Mouse (Mus musculus) MEL (cell line): ENCODE measurements around the gene Brca1. TPM values are rescaled to one million over a fixed set of nuclear protein-coding genes. Genes with fewer than 3 reads are reported as not detected.

Experiments used
- DNase-seq: peaks from one replicate; pipeline ENCODE4 v3.0.0; 2011; ENCODE audit warnings: low read depth, low spot score
- H3K27ac ChIP-seq: 2 replicates; pipeline ENCODE4 v1.5.1; 2012; ENCODE audit warnings: low read depth, mild to moderate bottlenecking, control low read depth, low read length, moderate library complexity; ENCODE audit not compliant: control insufficient read depth
- H3K27me3 ChIP-seq, 2 experiments: fragments of 150-350 bp in 1 of 2; sonication (generic) in 1 of 2; 2 replicates each; pipeline ENCODE4 v1.6.1; 2012; ENCODE audit warnings: low read length in 2 of 2, mild to moderate bottlenecking in 2 of 2, improper control_type of control experiment in 1 of 2, moderate library complexity in 1 of 2; ENCODE audit not compliant: insufficient read depth in 2 of 2, control insufficient read depth in 1 of 2
- H3K36me3 ChIP-seq, 2 experiments: 2 replicates each; pipeline ENCODE4 v1.6.1; 2012 to 2014; ENCODE audit warnings: low read length in 2 of 2, improper control_type of control experiment in 1 of 2, inconsistent platforms in 1 of 2, mild to moderate bottlenecking in 1 of 2; ENCODE audit not compliant: insufficient read depth in 2 of 2, control insufficient read depth in 1 of 2
- H3K4me1 ChIP-seq, 2 experiments: fragments of 150-350 bp in 1 of 2; sonication (generic) in 1 of 2; 2 replicates each; pipeline ENCODE4 v1.6.1; 2012; ENCODE audit warnings: low read length in 2 of 2, improper control_type of control experiment in 1 of 2, mild to moderate bottlenecking in 1 of 2; ENCODE audit not compliant: insufficient read depth in 2 of 2, control insufficient read depth in 1 of 2
- H3K4me3 ChIP-seq, 2 experiments: fragments of 150-350 bp in 1 of 2; sonication (generic) in 1 of 2; 2 replicates each; pipeline ENCODE4 v1.5.1; 2012; ENCODE audit warnings: low read depth in 2 of 2, low read length in 2 of 2, mild to moderate bottlenecking in 2 of 2, moderate library complexity in 2 of 2, control low read depth in 1 of 2, improper control_type of control experiment in 1 of 2; ENCODE audit not compliant: control insufficient read depth in 1 of 2, insufficient read depth in 1 of 2
- H3K79me2 ChIP-seq: 2 replicates; pipeline ENCODE4 v1.6.1; 2012; ENCODE audit warnings: mild to moderate bottlenecking, low read length, moderate library complexity; ENCODE audit not compliant: control insufficient read depth, poor library complexity, insufficient read depth
- H3K9ac ChIP-seq: 2 replicates; pipeline ENCODE4 v1.6.1; 2012; ENCODE audit warnings: low read depth, mild to moderate bottlenecking, control low read depth, low read length, moderate library complexity; ENCODE audit not compliant: control insufficient read depth, poor library complexity, severe bottlenecking
- H3K9me3 ChIP-seq: fragments of 150-350 bp; sonication (generic); replicated peaks from 2 replicates; pipeline ENCODE4 v1.6.1; 2012; ENCODE audit warnings: mild to moderate bottlenecking, low read length, improper control_type of control experiment, moderate library complexity; ENCODE audit not compliant: insufficient read depth
- BHLHE40 ChIP-seq: IDR thresholded peaks from 2 replicates; pipeline ENCODE4 v1.6.1; 2012; ENCODE audit warnings: low read depth, mild to moderate bottlenecking, inconsistent platforms, low read length, improper control_type of control experiment, borderline replicate concordance
- CHD1 ChIP-seq: IDR thresholded peaks from 2 replicates; pipeline ENCODE4 v1.6.1; 2012; ENCODE audit warnings: low read depth, mild to moderate bottlenecking, inconsistent platforms, low read length, improper control_type of control experiment
- CHD2 ChIP-seq: IDR thresholded peaks from 2 replicates; pipeline ENCODE4 v1.6.1; 2011; ENCODE audit warnings: low read length, improper control_type of control experiment
- E2F4 ChIP-seq: IDR thresholded peaks from 2 replicates; pipeline ENCODE4 v1.6.1; 2011; ENCODE audit warnings: low read depth, low read length, improper control_type of control experiment, borderline replicate concordance
- EP300 ChIP-seq, 2 experiments: IDR thresholded peaks; 2 replicates each; pipeline ENCODE4 v1.6.1; 2011; ENCODE audit warnings: improper control_type of control experiment in 2 of 2, low read length in 2 of 2, low read depth in 1 of 2, mild to moderate bottlenecking in 1 of 2
- GATA1 ChIP-seq: IDR thresholded peaks from 2 replicates; pipeline ENCODE4 v1.6.1; 2011; ENCODE audit warnings: low read depth, low read length, improper control_type of control experiment
- HCFC1 ChIP-seq: IDR thresholded peaks from 2 replicates; pipeline ENCODE4 v1.6.1; 2012; ENCODE audit warnings: low read depth, mild to moderate bottlenecking, inconsistent platforms, low read length, improper control_type of control experiment, moderate library complexity
- JUND ChIP-seq: IDR thresholded peaks from 2 replicates; pipeline ENCODE4 v1.6.1; 2011; ENCODE audit warnings: low read depth, mild to moderate bottlenecking, improper control_type of control experiment, low read length
- MAZ ChIP-seq: IDR thresholded peaks from 2 replicates; pipeline ENCODE4 v1.6.1; 2012; ENCODE audit warnings: low read depth, mild to moderate bottlenecking, inconsistent platforms, low read length, improper control_type of control experiment
- MEF2A ChIP-seq: IDR thresholded peaks from 2 replicates; pipeline ENCODE4 v1.6.1; 2014; ENCODE audit warnings: low read depth, mild to moderate bottlenecking, inconsistent platforms, low read length, improper control_type of control experiment; ENCODE audit not compliant: poor library complexity, insufficient replicate concordance, severe bottlenecking; ENCODE audit errors: extremely low read depth
- MYB ChIP-seq: IDR thresholded peaks from 2 replicates; pipeline ENCODE4 v1.6.1; 2011; ENCODE audit warnings: mild to moderate bottlenecking, low read depth, low read length, improper control_type of control experiment
- NELFE ChIP-seq: IDR thresholded peaks from 2 replicates; pipeline ENCODE4 v1.6.1; 2011; ENCODE audit warnings: low read depth, low read length, improper control_type of control experiment
- NRF1 ChIP-seq: IDR thresholded peaks from 2 replicates; pipeline ENCODE4 v1.6.1; 2014; ENCODE audit warnings: low read depth, mild to moderate bottlenecking, inconsistent platforms, low read length, improper control_type of control experiment, moderate library complexity; ENCODE audit not compliant: poor library complexity, insufficient read depth, severe bottlenecking
- POLR2A ChIP-seq, 2 experiments: IDR thresholded peaks; 2 replicates each; pipeline ENCODE4 v1.6.1; 2011 to 2012; ENCODE audit warnings: low read length in 2 of 2, mild to moderate bottlenecking in 2 of 2, control low read depth in 1 of 2, improper control_type of control experiment in 1 of 2, low read depth in 1 of 2, moderate library complexity in 1 of 2; ENCODE audit not compliant: control insufficient read depth in 1 of 2, insufficient read depth in 1 of 2, poor library complexity in 1 of 2
- POLR2AphosphoS2 ChIP-seq: IDR thresholded peaks from 2 replicates; pipeline ENCODE4 v1.6.1; 2011; ENCODE audit warnings: low read length, improper control_type of control experiment
- POLR2AphosphoS5 ChIP-seq: IDR thresholded peaks from 2 replicates; pipeline ENCODE4 v1.6.1; 2012; ENCODE audit warnings: low read depth, borderline replicate concordance, mild to moderate bottlenecking, inconsistent platforms, low read length, moderate library complexity, mixed read lengths
- RAD21 ChIP-seq: IDR thresholded peaks from 2 replicates; pipeline ENCODE4 v1.6.1; 2011; ENCODE audit warnings: mild to moderate bottlenecking, low read depth, low read length, improper control_type of control experiment
- RCOR1 ChIP-seq: IDR thresholded peaks from 2 replicates; pipeline ENCODE4 v1.6.1; 2012; ENCODE audit warnings: low read depth, mild to moderate bottlenecking, inconsistent platforms, low read length, improper control_type of control experiment
- SIN3A ChIP-seq: IDR thresholded peaks from 2 replicates; pipeline ENCODE4 v1.6.1; 2012; ENCODE audit warnings: low read length, improper control_type of control experiment, inconsistent platforms
- SMC3 ChIP-seq: IDR thresholded peaks from 2 replicates; pipeline ENCODE4 v1.6.1; 2011; ENCODE audit warnings: low read depth, low read length, improper control_type of control experiment
- TBP ChIP-seq: IDR thresholded peaks from 2 replicates; pipeline ENCODE4 v1.8.0; 2011; ENCODE audit warnings: low read depth, low read length, improper control_type of control experiment
- TCF12 ChIP-seq: IDR thresholded peaks from 2 replicates; pipeline ENCODE4 v1.6.1; 2014; ENCODE audit warnings: low read depth, mild to moderate bottlenecking, inconsistent platforms, low read length, improper control_type of control experiment, moderate library complexity
- UBTF ChIP-seq: IDR thresholded peaks from 2 replicates; pipeline ENCODE4 v1.6.1; 2012; ENCODE audit warnings: low read depth, mild to moderate bottlenecking, inconsistent platforms, low read length, improper control_type of control experiment, moderate library complexity, borderline replicate concordance; ENCODE audit not compliant: insufficient read depth
- USF1 ChIP-seq: IDR thresholded peaks from 2 replicates; pipeline ENCODE4 v1.6.1; 2014; ENCODE audit warnings: low read depth, mild to moderate bottlenecking, inconsistent platforms, low read length, improper control_type of control experiment, moderate library complexity
- USF2 ChIP-seq, 2 experiments: IDR thresholded peaks; 2 replicates each; pipeline ENCODE4 v1.6.1; 2011 to 2012; ENCODE audit warnings: improper control_type of control experiment in 2 of 2, low read length in 2 of 2, borderline replicate concordance in 1 of 2, inconsistent platforms in 1 of 2, low read depth in 1 of 2, mild to moderate bottlenecking in 1 of 2; ENCODE audit not compliant: insufficient read depth in 1 of 2
- ZMIZ1 ChIP-seq: IDR thresholded peaks from 2 replicates; pipeline ENCODE4 v1.6.1; 2012; ENCODE audit warnings: low read depth, mild to moderate bottlenecking, inconsistent platforms, low read length, improper control_type of control experiment, moderate library complexity
- ZNF384 ChIP-seq: IDR thresholded peaks from 2 replicates; pipeline ENCODE4 v1.6.1; 2012; ENCODE audit warnings: low read depth, mild to moderate bottlenecking, inconsistent platforms, low read length, improper control_type of control experiment
- polyA plus RNA-seq, 2 experiments: library from polyadenylated mRNA; stranded (reverse) in 1 of 2; unstranded in 1 of 2; fragments of >175 nt in 1 of 2; fragments of >200 nt in 1 of 2; gene quantifications; 2 replicates each; pipeline versions ENCODE4 v1.2.1 to v1.2.4; 2012; ENCODE audit warnings: low replicate concordance in 2 of 2, low read depth in 1 of 2; ENCODE audit not compliant: insufficient read length in 2 of 2, insufficient read depth in 1 of 2, missing spikeins in 1 of 2
- total RNA-seq: library from RNA; depleted of rRNA; stranded (reverse); fragments of 300-350 nt; gene quantifications from 2 replicates; pipeline ENCODE4 v1.2.3, GENCODE M21; 2012

Brca1 gene
- total and polyA plus RNA-seq, 3 experiments = 25.7 to 1,155 (median 35.3) TPM

- TF ChIP-seq TCF12 (no peak), POLR2A (IDR thresholded peaks at IDR 0.05; ENCODE audit: control insufficient read depth in 1 of 2, insufficient read depth in 1 of 2, low read depth in 1 of 2, low read length in 2 of 2, poor library complexity in 1 of 2) (peak in 1 of 2 experiments; percentile 58; a peak in 1 of 4 replicates), CHD2 (no peak)
- Histone ChIP-seq H3K79me2 (peaks cover 6% of the 10 kb centered on the region; the same call in 1 of the 2 replicates), H3K27me3 (no peaks in the 10 kb centered on the region), H3K9me3 (no peaks in the 10 kb centered on the region), H3K9ac (peak overlapping the region; percentile 66), H3K36me3 (peaks cover 0 to 19% of the 10 kb centered on the region in 2 experiments; a peak in 2 of 4 replicates), H3K27ac (no peak overlapping the region), H3K4me1 (peaks cover 6 to 24% of the 10 kb centered on the region in 2 experiments), H3K4me3 (peak overlapping the region; percentile 61 to 78)
- peak; percentile 46 for DNase-seq
Observed at GRCm38 (mm10) chr11:101468263-101468688, 83.5 kb downstream of the Brca1 start.

- Histone ChIP-seq H3K4me1 (peaks cover 9 to 28% of the 10 kb centered on the region in 2 experiments), H3K36me3 (peaks cover 0 to 22% of the 10 kb centered on the region in 2 experiments; a peak in 2 of 4 replicates), H3K4me3 (peak overlapping the region; percentile 84 to 88), H3K79me2 (peaks cover 6% of the 10 kb centered on the region; the same call in 1 of the 2 replicates), H3K27me3 (no peaks in the 10 kb centered on the region), H3K27ac (0 out of 2 replicates have a peak overlapping the region, but pooled peaks have one; percentile 17), H3K9ac (peak overlapping the region; percentile 71), H3K9me3 (no peaks in the 10 kb centered on the region)
- peak; percentile 96 for DNase-seq
- TF ChIP-seq MEF2A = no peak
- 0 out of 2 replicates have a peak, but pooled peaks have one; percentile 21 for TF ChIP-seq CHD1
- peak; percentile 59; the same call in 1 of the 2 replicates for TF ChIP-seq E2F4
- peak; percentile 12 to 29; a peak in 1 of 4 replicates for TF ChIP-seq POLR2A (IDR thresholded peaks at IDR 0.05; ENCODE audit: control insufficient read depth in 1 of 2, insufficient read depth in 1 of 2, low read depth in 1 of 2, low read length in 2 of 2, poor library complexity in 1 of 2)
- TF ChIP-seq ZNF384 = no peak; the same call in 1 of the 2 replicates
- TF ChIP-seq SIN3A = peak; percentile 97
- no peak for TF ChIP-seq CHD2
- TF ChIP-seq TBP = 0 out of 2 replicates have a peak, but pooled peaks have one; percentile 45
- no peak for TF ChIP-seq MYB
- peak; percentile 56; the same call in 1 of the 2 replicates for TF ChIP-seq POLR2AphosphoS2
- TF ChIP-seq USF2 (IDR thresholded peaks at IDR 0.05; ENCODE audit: borderline replicate concordance in 1 of 2, insufficient read depth in 1 of 2, low read depth in 1 of 2, low read length in 2 of 2) = no peak
- no peak for TF ChIP-seq BHLHE40
- peak; percentile 82 for TF ChIP-seq RAD21
- TF ChIP-seq GATA1 = no peak
- TF ChIP-seq UBTF = no peak
- TF ChIP-seq MAZ = peak; percentile 64
- TF ChIP-seq ZMIZ1 = 0 out of 2 replicates have a peak, but pooled peaks have one; percentile 36
- TF ChIP-seq USF1 = no peak
- peak; percentile 59; the same call in 1 of the 2 replicates for TF ChIP-seq JUND
- peak; percentile 70 for TF ChIP-seq HCFC1
- TF ChIP-seq NRF1 = 0 out of 2 replicates have a peak, but pooled peaks have one; percentile 31
- TF ChIP-seq SMC3 = peak; percentile 87
- no peak for TF ChIP-seq POLR2AphosphoS5
- peak; percentile 38; the same call in 1 of the 2 replicates for TF ChIP-seq NELFE
- TF ChIP-seq EP300 (IDR thresholded peaks at IDR 0.05; ENCODE audit: low read depth in 1 of 2, low read length in 2 of 2) = no peak
- TF ChIP-seq RCOR1 = no peak
Observed at GRCm38 (mm10) chr11:101467477-101468262, 84.1 kb downstream of the Brca1 start.
